Mouse (Mus musculus) kidney, adult 2 months (tissue): ENCODE data around the gene 4930452B06Rik.

Experiments used
- CTCF ChIP-seq: fragments of 200-500 bp; conservative IDR thresholded peaks from 2 replicates; pipeline ENCODE4 v1.5.1; 2011; ENCODE audit warnings: low read depth, mild to moderate bottlenecking, control low read depth, low read length, moderate library complexity, mixed read lengths; ENCODE audit not compliant: insufficient read depth, insufficient read length
- POLR2A ChIP-seq: fragments of 200-500 bp; IDR thresholded peaks from one replicate; pipeline ENCODE4 v1.6.1; 2011; ENCODE audit warnings: low read depth, low read length, control low read depth

GRCm38 (mm10) chr14:8665636-8666411, at the start of gene 4930452B06Rik:
- TF ChIP-seq POLR2A (no peak), CTCF (no peak)
